Mouse (Mus musculus) brain, embryonic 18.5 days (tissue): ENCODE data around the gene Mettl9.
"Not testable (repeated sequence)": the region's sequence is repeated elsewhere in the genome, so short reads cannot be mapped to it uniquely, and the experiment has no call there.

Experiments used
- DNase-seq: peaks from one replicate; pipeline ENCODE4 v3.0.0-alpha.2; 2012; ENCODE audit warnings: low read depth, low spot score

Gene Mettl9

DNA sequence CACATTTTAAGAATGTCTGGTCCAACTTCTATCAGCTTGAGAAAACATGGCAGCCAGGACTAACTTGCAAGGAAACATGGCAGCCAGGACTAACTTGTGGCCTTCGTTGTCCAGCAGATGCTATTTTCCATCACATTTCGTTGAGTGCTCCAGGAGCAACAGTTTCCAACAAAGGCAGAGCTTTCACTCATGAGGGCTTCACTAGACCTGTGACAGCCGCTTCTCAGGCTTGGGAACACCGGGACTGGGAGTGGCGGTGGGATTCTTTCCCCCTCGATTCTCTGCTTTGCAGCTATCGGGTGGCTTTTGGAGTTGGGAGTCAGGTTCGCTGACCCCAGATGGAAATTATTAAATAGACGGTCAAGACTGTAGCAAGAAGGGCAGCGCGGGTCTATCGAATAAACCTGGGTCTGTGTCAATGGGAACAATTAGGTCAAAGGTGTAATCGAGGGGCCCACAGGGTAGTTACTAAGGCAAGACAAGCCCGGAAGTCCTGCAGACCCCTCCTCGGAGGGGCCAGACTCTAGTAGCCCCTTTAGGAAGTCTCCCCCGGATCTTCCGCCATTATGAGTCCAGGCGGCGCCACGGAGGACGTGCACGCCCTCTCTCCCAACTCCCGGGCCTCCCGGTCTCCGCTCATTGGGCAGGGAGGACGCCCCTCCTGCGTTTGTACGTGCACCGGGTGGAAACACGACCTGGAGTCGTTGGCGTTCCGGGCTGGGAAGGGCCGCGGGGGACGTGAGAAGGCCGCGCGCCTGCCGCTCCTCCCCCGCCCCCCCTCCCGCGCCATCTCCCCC lies at the start of gene Mettl9:
Mettl9 (plus strand) TSS at position 590 of the 797 bp plus-strand sequence.
- DNase-seq: peak; percentile 96

DNA sequence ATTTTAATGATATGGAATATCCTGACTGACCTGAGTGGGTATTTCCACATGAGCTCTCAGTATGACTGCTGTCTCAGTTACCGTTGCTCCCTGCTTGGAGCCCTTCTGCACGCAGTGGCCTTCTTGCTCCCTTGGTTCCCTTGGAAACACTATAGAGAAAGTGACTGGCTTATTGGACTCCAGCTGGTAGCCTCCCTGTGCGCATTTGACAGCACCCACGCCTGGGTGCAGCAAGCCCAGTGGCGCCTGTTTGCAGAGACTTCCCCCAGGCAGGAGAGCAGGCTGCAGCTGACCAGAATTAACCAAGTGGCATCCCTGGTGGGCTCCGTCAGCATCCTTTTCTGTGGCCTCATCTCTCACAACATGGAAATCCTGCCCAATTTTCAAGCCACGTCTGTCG lies 43.1 kb upstream of the Mettl9 start:
- DNase-seq: no peak

DNA sequence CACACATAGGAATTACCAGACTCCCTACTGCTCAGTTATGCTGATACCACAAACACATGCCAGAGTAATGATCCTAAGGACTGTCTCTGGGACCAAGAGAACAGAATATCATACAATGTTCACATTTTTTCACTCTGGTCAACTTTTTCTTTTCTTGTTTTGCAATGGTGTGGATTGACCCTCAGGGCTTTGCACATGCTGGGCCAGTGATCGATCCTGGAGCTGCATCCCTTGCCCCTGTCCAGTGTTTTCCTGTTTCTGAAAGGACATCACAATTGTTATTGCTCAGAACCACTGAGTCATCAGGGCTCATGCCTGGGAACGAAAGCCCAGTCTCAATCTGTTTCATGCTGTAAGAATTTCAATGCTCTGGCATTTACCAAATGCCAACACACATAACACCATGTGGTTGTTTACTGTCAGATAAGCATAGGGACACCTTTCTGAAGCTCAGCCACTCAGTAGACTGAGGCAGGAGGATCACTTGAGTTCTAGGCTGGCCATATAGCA lies 35.2 kb upstream of the Mettl9 start:
- no peak for DNase-seq

DNA sequence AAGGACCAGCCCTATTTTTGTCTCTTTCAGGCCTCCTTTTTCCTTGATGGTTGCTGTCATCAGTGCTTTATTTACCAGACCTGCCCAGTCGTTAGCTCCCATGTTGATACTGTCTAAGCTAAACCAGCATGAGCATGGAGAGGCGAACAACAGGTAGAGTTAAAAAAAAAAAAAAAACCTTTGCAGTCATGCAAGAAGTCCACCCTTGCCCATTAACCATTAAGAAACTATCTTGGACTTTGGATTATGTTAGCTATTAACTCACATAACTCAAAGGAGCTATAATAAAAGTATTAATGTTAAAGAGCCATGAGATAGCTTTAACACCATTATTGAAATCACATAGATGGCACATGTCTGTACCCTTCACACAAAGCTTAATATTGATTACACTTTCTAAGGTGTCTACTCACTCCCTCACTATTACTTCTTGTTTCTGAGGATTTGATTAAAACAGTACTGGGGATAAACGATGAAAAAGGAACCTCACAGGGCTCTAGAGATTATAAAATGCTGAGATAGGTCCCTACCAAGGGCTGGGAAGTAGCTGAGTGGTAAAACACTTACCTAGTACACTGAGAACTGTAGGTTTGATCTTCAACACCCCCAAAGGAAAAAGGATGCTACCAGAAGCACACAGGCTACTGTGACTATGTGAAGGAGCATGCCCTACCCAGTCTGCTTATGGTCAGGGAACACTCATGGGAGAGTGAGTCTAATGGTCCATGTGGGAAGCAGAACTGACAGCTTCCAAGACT lies 34.0 kb upstream of the Mettl9 start:
- no peak for DNase-seq

DNA sequence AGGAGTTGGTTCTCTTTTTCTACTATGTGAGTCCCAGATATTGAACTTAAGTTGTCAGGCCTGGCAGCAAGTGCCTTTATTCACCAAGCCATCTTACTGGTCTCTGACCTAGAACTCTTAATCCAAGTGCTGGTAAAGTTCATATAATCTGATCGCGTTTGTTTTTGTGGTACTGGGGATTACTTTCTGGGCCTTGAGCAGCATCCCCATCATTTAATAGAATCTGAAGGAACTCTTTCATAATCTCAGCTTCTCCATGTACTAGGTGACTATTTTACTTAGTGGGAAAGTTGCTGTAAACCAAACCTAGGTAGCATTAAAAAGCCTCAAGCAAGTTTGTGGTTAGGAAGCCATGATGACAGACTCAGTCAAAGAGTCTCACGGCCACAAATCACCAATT lies 32.4 kb upstream of the Mettl9 start:
- no peak for DNase-seq

DNA sequence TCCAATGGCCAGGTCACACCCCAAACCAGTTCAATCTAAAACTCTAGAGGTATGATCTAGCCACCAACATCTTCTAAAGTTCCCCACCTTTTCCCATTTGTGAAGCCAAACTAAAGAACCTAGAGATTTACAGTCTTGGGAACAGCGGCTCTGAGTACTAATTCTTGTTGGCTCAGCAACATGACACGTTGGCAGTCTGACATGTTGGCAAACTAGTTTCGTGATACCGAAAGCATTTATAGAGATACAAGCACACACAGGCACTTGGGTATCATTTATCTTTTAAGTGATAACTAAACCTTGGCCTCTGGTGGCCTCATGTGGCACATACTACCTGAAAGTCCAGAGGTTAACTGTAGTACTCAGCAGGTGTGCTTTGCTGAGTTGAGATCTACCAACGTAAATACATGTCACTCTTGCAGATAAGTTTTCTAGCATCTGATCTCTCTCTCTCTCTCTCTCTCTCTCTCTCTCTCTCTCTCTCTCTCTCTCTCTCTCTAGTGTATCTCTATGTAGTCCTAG lies 31.8 kb upstream of the Mettl9 start:
- no peak for DNase-seq

DNA sequence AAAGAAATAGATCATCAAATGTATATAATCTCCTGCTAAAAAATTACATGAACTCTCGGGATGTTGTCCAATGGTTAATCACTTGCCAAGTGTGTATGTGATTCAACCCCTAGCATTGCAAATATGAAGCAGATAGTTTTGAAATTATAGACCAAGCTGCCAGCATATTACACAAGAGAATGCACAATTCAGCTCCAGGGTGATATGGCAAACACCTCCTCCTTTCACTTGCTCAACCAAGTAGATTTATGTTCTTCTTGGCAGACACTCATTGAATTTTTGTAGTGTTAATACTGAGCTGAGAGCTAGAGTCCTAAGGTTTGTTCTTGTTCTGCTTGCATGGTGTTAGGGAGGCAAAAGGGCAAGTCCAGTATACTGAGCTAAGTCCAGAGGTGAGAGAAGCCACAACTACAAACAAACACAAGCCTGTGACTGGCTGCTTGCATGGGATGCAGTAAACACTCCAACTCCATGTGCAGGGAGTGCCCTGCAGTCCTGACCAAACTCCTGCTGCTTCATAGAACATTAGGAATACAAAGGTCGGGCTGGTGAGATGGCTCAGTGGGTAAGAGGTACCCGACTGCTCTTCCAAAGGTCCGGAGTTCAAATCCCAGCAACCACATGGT lies 30.3 kb upstream of the Mettl9 start:
- DNase-seq: no peak

DNA sequence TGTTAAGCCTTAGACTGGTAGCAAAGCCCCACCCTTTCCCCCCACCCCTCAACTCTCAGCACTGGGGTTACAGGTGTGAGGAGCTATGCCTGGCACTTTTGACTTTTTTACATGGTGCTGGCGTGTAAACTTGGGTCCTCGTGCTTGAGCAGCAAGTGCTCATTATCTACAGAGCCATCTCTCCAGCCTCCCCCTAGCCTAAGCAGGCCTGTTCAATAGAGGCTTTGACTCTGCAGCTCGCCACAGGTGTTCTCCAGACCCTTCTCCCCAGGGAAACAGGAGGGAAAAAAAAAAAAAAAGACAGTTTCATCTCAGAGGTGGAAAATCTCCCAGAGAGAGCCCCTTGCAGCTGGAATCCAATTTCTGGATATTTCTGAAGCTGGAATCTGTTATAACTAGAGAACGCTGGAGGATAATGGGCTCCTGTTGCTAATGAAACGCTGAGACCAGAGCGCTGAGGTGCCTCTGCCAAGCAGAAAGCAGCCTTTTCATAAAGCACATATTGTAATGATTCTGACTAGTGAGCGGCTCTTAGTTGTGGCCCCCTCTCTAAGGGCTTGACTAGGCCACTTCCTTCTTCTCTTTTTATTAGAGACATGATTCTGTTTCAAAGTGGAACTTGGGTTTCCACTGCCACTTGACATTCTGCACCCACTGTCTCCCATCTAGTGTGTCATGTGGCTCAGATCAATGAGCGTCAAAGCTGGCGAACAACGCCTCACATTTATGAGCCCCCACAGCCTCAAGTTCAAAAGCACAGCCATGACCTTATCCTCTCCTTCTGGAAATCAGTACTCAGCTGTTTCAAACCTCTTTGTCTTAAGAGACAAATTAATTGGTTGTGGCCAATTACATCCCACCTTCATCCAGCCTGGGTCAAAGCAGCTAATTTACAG lies 22.2 kb upstream of the Mettl9 start:
- no peak for DNase-seq

DNA sequence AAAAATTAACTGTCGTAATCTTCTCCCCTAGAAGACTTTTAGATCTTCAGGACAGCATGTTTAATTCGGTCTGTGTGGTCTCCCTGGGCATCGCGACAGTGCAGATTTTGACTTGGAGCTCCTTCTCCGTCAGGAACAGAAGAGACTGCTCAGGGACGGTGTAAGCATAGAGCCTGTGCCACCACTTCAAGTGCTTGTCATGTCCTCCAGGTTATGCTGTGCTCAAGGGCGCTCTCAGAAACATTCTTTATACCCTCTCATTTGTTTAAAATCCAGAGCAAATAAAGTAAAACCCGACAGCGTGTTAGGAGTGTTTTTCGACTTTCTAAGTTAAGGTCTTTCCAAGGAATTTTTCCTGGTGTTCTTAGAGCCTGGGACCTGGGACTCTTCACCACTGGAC lies 19.8 kb upstream of the Mettl9 start:
- DNase-seq: no peak

DNA sequence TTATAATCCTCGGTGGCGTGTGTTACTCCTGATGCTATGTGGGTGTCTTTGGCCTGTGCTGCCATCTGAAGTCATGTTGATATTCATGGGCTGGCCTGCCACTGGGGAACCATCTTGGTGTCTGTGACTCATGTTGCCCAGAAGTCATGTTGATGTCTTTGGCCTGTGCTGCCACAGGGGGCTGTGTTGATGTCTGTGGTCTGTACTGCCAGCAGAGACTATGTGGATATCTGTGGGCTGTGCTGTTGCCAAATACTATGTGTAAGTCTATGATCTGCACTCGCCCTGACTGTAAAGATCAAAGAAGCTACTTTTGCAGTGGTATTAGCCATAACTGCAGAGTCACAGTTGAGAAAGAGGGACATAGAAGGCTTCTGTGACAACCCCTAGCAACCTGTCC lies 15.5 kb upstream of the Mettl9 start:
- no peak for DNase-seq

DNA sequence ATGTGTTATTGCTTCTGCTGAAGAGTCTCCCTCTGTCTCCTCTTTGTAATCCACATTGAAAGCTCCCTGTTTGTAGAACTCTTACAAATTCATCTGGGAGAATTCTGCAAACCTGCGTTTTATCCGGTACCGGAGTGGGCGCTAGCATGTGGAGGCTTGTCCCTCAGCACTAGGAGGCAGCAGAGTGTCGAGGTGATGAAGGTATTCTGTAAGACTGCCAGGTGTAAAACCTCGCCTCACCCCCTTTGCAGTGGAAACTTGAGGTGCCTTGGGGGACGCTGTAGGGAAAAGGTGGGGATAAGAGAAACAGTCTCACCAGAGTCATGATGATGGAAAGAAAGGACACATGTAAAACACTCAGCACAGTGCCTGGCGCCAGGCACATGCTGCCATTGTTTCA lies 14.0 kb upstream of the Mettl9 start:
- DNase-seq: no peak

DNA sequence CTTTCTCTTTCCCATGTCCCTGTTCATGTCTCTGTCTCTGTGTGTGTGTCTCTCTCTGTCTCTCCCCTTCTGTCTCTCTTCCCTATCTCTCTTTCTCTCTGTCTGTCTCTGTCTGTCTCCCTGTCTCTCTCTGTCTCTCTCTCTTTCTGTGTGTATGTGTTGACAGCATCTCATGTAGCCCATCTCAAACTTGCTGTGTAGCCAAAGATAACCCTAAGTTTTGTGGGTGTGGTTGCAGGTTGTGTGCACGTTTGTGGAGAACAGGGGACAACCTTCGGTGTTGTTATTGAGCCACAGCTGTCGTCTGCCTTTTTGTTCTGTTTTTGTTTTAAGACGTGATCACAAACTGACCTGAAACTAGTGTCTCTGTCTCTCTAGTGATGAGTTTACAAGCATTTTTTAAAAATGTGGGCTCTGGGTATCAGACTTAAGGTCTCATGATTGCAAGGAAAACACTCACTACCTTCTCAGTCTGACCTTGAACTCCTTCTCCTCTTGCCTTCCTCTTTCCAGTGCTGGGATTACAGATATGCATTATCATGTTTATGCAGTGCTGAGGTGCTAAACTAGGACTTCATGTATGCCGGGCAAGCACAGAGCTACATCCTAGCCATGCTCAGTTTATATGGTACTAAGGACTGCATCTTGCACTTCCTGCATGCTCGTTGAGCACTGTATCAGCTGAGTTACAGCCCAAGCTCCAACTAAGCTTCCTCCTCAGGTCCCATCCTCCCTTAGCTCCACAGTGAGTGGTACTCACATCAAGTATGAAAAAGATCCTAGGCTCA lies 8.8 kb upstream of the Mettl9 start:
- DNase-seq: no peak

DNA sequence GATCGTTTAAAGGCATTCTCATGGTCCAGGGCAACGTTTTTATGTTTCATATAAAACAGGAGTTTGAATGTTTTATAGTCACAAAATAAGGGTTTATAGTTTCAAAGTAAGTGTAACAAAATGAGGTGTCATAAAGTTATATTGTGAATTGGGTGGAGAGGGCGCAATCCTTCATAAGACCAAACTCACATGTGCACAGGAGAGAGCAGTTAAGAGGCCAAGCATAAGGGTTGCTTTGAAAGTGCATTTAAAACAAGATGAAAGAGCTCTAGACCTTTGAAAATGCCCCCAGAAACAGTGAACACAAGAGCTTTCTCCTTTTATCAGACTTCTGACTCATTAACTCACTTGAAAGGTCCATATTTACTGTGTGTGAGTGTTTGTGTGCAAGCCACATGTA lies 7.9 kb upstream of the Mettl9 start:
- DNase-seq: no peak

DNA sequence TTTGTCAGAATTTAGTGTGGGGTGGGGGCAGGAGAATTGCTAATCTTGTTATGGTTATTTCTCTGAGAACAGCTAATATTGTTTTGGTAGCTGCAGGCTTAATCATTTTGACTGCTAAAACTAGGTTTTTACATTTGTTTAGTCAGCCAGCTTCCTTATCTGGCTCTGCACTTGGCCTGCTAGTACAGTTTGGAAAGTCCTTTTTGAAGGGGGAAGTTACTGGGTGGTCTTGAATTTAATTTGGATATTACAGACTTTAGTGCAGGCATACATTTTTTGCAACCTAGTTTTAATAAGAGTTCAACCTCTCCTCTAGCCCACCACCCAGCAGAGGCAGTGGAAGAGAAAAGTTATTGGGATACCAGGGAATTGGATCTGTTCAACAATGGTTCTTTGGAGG lies 4.3 kb upstream of the Mettl9 start:
- DNase-seq: not testable (repeated sequence)

DNA sequence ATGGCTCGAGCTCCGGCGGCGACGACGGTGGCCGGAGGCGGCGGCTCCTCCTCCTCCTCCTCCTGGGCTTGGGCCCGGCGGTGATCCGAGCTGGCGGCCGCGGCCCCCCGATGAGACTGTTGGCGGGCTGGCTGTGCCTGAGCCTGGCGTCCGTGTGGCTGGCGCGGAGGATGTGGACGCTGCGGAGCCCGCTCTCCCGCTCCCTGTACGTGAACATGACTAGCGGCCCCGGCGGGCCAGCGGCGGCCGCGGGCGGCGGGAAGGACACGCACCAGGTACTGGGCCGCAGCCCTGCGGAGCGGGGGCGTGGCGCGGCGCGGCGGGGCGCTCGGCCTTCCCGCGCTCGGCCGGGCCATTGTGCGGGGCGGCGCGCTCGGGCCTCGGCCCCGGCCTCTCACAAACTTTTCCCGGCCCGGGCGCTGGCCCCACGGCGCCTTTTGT lies 476 bp downstream of the Mettl9 start:
- DNase-seq: no peak

DNA sequence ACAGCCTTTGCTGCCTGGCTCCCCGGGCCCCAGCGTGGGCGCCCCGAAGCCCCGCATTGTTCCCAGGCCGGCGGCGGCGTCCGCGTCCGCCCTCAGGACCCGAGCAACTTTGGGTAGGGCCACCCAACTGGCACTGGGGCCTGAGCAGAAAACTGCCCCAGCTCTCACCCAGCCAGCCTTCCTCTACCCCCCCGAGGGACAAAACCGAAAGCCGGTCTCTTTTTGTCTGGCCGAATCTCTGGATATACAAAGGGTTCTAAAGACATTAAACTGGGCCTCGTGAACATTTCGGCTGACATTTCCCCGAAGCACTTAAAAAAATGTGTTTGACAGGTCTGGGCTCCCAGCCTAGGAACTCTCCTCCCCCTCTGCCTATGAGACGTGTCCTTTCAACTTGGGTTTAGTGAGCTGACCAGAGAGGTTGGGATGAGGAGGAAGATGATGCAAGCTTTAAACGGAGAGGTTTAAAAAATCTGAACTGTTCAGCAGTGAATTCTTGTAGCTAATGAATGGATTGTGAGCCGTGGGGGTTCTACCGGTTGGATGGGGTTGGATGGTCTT lies 996 bp downstream of the Mettl9 start:
- no peak for DNase-seq

DNA sequence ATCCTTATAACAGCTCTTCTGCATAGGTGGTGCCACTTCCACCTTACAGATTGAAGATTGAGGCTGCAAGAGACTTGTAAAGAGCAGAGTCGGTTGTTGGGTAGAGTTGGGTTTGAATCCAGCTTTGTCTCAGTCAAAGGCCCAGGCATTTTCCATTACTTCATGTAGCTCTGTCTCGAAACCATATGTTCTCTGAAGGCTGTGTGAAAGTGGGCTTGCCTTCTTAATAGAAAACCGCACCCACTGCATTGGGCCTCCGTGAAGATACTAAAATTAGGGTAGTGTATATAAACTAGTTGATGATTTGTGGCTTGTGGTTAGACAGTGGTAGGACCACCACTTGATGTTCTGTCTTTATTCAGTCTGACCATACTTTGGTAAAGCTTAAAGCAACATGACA lies 6.3 kb downstream of the Mettl9 start:
- DNase-seq: no peak

DNA sequence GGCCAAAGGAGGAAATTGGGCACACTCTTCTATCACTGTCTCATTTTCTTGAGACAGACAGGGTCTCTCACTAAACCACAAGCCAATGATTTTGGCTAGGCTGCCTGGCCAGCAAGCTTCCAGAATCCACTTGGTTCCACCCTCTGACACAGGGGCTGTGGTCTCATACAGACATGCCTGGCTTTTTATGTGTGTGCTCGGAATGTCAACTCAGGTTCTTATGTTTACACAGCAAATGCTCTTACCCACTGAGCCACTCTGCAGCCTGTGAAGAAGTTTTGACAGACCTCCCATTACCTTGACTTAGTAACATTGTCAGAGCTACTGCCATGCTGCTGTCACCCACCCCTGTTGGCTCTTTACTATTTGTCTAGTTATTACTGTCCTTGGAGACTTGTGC lies 7.7 kb downstream of the Mettl9 start:
- DNase-seq: no peak

DNA sequence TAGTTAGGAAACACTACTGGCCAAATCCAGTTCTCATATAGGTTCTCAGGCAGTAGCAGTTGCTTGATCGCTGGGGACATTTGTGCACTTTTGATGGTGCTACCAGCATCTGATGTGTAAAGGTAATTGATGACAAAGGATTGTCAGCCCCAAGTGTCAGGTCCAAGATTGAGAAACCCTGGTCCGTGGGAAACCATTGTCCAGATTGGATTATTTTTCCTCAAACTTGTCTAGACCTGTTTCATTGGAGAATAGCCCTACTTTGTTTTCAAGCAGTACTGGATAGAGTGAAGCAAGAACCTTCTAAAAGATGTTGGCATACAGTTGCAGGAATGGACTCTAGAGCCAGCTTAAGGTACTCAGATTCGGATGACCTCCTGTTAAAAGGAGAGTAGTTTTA lies 8.8 kb downstream of the Mettl9 start:
- DNase-seq: no peak

DNA sequence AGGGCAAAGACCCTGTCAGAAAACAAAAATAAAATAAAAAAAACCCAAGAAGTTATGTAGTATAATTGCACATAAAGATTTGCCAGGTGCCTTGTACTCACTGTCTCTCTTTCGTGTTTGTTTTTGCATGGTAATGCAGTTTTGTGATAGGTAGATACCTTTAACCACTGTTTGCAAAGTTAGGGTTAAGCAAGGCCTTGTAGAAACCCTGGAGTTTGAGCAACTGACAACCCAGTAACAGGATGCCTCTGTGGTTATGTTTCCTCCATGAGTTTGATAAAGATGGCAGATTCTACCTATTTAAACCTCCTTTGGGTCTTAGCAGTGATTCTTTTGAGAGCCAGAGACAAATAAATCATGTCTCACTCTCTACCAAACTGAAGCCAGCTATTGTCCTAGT lies 9.3 kb downstream of the Mettl9 start:
- DNase-seq: no peak
